Mouse (Mus musculus): ENCODE data around the gene Myh3. TPM values are rescaled to one million over a fixed set of nuclear protein-coding genes. Genes with fewer than 3 reads are reported as not detected.

Myh3 gene
- polyA plus RNA-seq, 2 experiments: 0.06 TPM

DNA sequence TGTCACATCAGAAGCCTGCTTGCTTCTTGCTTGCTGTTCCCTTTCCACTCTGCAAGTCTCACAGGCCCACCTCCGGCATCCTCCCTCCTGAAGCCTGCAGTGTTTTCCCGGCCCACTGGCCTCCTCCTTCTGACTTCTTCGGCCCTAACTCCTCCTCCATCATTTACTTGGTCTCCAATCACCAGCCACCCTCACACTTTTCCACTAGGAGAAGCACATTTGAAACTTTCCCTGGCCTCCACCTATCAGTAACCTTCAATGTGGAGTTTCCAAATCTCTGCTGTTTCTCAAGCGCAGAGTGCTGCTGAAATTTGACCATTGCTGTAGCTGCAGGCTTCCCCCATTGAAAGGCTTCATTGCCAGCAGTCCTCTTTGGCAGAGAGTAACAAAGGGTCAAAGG lies 63.9 kb downstream of the Myh3 start:
- WGBS (ENCODE audit: insufficient replicate concordance): 47% methylated on average over 4 of the region's 4 CpGs
- no peak for TF ChIP-seq CTCF (IDR thresholded peaks at IDR 0.05; ENCODE audit: low read depth)
- TF ChIP-seq EP300 (IDR thresholded peaks at IDR 0.05; ENCODE audit: low read depth): no peak

DNA sequence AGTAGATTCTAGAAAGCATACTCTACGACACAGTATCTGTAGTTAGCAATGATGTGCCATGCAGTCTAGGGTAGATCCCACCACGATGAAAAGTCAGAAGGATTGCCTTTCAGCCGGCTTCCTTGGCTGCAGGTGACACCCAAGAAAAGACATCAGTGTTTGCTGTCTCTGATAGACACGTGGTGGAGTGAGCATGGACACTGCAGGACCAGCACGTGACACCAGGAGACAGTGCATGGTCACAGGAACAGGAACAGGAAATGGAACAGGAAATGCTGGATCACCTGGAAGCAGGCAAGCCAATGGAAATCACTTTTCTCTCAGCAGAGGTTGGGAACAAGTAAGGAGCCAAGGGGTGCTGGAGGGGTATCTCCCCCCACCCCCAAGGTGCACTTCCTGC lies 65.0 kb downstream of the Myh3 start:
- H3K9me3 ChIP-seq (ENCODE audit: control insufficient read depth, low read length): no peaks in the 10 kb centered on the region
- WGBS (ENCODE audit: insufficient replicate concordance): 38% methylated on average over 5 of the region's 5 CpGs
- no peak for ATAC-seq (ENCODE audit: insufficient read depth)
- no peak overlapping the region for H3K4me3 ChIP-seq (ENCODE audit: insufficient read depth in 1 of 2, low read depth in 2 of 2, low read length in 2 of 2)
- no peak overlapping the region for H3K9ac ChIP-seq (replicated peaks)
- H3K4me2 ChIP-seq (ENCODE audit: low read depth): no peak overlapping the region
- H3K36me3 ChIP-seq (replicated peaks; ENCODE audit: control insufficient read depth, insufficient read depth, low read depth): no peaks in the 10 kb centered on the region
- no peak overlapping the region for H3K27ac ChIP-seq
- no peak for DNase-seq (ENCODE audit: low read depth in 3 of 3, low spot score in 3 of 3)
- H3K4me1 ChIP-seq (replicated peaks; ENCODE audit: control insufficient read depth in 2 of 2, insufficient read depth in 2 of 2, low read length in 1 of 2): no peaks in the 10 kb centered on the region
- TF ChIP-seq CTCF (IDR thresholded peaks at IDR 0.05; ENCODE audit: low read depth) (no peak), EP300 (IDR thresholded peaks at IDR 0.05; ENCODE audit: low read depth) (no peak)
- H3K27me3 ChIP-seq (ENCODE audit: control insufficient read depth, insufficient read depth, low read length): no peaks in the 10 kb centered on the region

More for the DNA sequence above, 63.9 kb downstream of the Myh3 start:
- DNase-seq (ENCODE audit: low read depth in 3 of 3, low spot score in 3 of 3) (peak in 1 of 3 experiments; percentile 4), ATAC-seq (ENCODE audit: insufficient read depth) (no peak)
- no peaks in the 10 kb centered on the region for H3K9me3 ChIP-seq (ENCODE audit: control insufficient read depth, low read length)
- H3K9ac ChIP-seq (replicated peaks): no peak overlapping the region
- H3K4me3 ChIP-seq (ENCODE audit: insufficient read depth in 1 of 2, low read depth in 2 of 2, low read length in 2 of 2): no peak overlapping the region
- H3K36me3 ChIP-seq (replicated peaks; ENCODE audit: control insufficient read depth, insufficient read depth, low read depth): no peaks in the 10 kb centered on the region
- no peaks in the 10 kb centered on the region for H3K4me1 ChIP-seq (replicated peaks; ENCODE audit: control insufficient read depth in 2 of 2, insufficient read depth in 2 of 2, low read length in 1 of 2)
- H3K27me3 ChIP-seq (ENCODE audit: control insufficient read depth, insufficient read depth, low read length): no peaks in the 10 kb centered on the region
- H3K4me2 ChIP-seq (ENCODE audit: low read depth): no peak overlapping the region
- no peak overlapping the region for H3K27ac ChIP-seq

DNA sequence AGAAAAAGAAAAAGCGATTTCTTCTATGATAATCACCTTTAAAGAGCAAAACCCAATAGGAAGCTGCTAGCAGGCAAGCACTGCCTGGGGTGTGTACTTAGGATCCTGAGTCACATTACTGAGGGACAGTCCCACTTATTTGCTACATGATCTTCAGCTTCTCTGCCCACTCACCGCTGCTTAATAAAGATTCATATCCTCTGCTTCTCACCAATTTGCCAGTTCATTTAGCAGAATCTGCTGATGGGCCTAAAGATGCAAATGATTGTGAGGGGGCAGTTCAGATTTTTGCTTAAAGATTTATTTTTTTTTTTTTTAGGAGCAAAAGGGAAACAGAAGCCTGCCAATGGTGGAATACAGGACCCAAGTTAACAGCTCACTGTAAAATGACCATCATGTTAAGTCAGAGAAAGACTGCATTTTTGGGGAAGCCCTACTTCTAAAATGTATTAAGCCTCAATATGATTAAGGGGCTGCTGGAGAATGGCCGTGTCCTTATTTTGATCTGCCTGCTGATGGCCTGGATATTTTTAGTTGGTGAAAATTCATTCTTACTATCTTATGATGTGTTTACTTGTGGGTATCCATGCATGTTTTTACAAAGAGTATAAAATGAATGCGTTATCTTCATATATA lies 65.9 kb downstream of the Myh3 start:
- WGBS (ENCODE audit: insufficient replicate concordance): 55% methylated on average over 4 of the region's 4 CpGs
- no peak for ATAC-seq (ENCODE audit: insufficient read depth)
- H3K9me3 ChIP-seq (ENCODE audit: control insufficient read depth, low read length): no peaks in the 10 kb centered on the region

DNA sequence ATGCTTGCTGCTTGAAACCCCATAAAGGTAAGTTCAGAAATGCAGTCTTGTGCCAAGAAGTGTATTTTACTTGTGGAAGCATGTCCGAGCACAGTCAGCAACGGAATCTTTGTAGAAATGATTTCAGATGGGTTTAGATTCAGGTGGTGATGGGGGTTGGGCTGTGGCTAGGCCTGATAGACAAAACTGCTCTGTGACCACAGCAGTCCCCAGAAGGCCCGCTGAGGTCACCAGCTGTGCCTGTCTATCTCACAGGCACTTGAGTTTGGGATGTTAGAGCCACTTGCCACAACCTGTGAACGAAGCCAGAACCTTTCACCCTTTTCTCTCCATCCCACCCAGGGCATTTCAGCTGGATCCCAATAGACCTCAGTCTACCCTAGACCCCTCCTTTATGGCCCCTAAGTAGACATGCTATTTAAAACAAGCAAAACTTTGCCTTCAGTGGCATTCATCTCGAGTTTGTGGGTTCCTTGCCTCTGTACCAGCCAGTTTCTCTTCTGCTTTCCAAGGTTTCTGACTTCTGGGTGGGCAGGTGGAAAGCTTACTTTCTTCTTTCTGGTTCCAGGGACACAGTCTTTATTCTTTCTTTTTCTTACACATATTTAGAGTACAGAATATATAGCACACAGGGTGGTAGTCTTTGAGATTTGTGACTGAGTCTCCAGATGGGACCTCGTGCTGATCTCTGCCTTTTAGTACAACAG lies 66.6 kb downstream of the Myh3 start:
- WGBS (ENCODE audit: insufficient replicate concordance): 43% methylated on average over 6 of the region's 6 CpGs
- no peaks in the 10 kb centered on the region for H3K9me3 ChIP-seq (ENCODE audit: control insufficient read depth, low read length)
- DNase-seq (ENCODE audit: low read depth in 3 of 3, low spot score in 3 of 3) (no peak), ATAC-seq (ENCODE audit: insufficient read depth) (no peak)
- no peak overlapping the region for H3K4me3 ChIP-seq (ENCODE audit: insufficient read depth in 1 of 2, low read depth in 2 of 2, low read length in 2 of 2)
- TF ChIP-seq CTCF (IDR thresholded peaks at IDR 0.05; ENCODE audit: low read depth) (no peak), EP300 (IDR thresholded peaks at IDR 0.05; ENCODE audit: low read depth) (no peak)
- H3K27me3 ChIP-seq (ENCODE audit: control insufficient read depth, insufficient read depth, low read length): no peaks in the 10 kb centered on the region
- no peaks in the 10 kb centered on the region for H3K36me3 ChIP-seq (replicated peaks; ENCODE audit: control insufficient read depth, insufficient read depth, low read depth)
- no peak overlapping the region for H3K4me2 ChIP-seq (ENCODE audit: low read depth)
- H3K4me1 ChIP-seq (replicated peaks; ENCODE audit: control insufficient read depth in 2 of 2, insufficient read depth in 2 of 2, low read length in 1 of 2): no peaks in the 10 kb centered on the region
- no peak overlapping the region for H3K27ac ChIP-seq
- no peak overlapping the region for H3K9ac ChIP-seq (replicated peaks)

More for the DNA sequence above, 65.9 kb downstream of the Myh3 start:
- Histone ChIP-seq H3K4me1 (replicated peaks; ENCODE audit: control insufficient read depth in 2 of 2, insufficient read depth in 2 of 2, low read length in 1 of 2) (no peaks in the 10 kb centered on the region), H3K9ac (replicated peaks) (no peak overlapping the region), H3K4me3 (ENCODE audit: insufficient read depth in 1 of 2, low read depth in 2 of 2, low read length in 2 of 2) (no peak overlapping the region), H3K27ac (no peak overlapping the region), H3K4me2 (ENCODE audit: low read depth) (no peak overlapping the region), H3K36me3 (replicated peaks; ENCODE audit: control insufficient read depth, insufficient read depth, low read depth) (no peaks in the 10 kb centered on the region), H3K27me3 (ENCODE audit: control insufficient read depth, insufficient read depth, low read length) (no peaks in the 10 kb centered on the region)
- TF ChIP-seq EP300 (IDR thresholded peaks at IDR 0.05; ENCODE audit: low read depth): no peak
- no peak for TF ChIP-seq CTCF (IDR thresholded peaks at IDR 0.05; ENCODE audit: low read depth)
- no peak for DNase-seq (ENCODE audit: low read depth in 3 of 3, low spot score in 3 of 3)

All from liver, embryonic 14.5 days (tissue).